Mouse (Mus musculus): ENCODE measurements at regions not wholly inside any gene's neighbourhood (a gene's known extent, or its start where the extent isn't known, plus 50 kb on each side); places are given as distances from the start of the nearest gene placed in this dataset.

DNA sequence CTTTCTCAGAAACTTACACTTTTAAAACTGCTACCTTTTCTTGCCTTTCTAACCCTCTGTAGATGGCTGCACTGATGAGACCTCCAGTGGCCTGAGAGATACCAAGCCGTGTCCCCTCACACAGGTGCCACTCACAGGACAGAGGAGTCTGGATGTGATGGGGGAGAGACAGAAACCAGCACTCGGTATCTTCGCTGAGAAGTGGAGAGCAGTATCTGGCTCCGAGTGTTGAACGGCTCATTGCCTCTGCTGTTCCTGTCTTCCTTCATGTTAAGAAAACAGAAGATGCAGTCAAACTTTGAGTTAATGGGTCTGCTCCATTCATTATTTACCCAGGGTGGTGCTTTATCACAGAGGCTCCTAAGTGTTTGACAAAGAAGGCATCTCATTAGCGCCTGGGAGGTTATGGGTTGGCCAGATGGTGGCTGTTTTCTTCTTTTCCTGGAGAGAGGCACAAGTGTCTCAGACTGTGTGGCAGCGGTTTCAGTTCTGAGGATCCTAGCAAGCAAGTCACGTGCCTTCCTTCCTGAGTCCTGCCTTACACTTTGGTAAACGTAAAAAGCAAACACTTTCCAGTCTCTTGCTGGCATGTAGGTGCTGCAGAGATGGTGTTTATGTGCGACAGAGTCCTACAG lies 248.6 kb downstream of the Sec16b start:
- no peak for TF ChIP-seq POLR2A (IDR thresholded peaks at IDR 0.05; ENCODE audit: borderline replicate concordance, insufficient read depth, low read length)
- no peak for TF ChIP-seq CTCF (IDR thresholded peaks at IDR 0.05; ENCODE audit: borderline replicate concordance, insufficient read depth, low read depth, low read length)
- no peak for DNase-seq
- Histone ChIP-seq H3K27me3 (ENCODE audit: control insufficient read depth, insufficient read depth, low read length) (no peaks in the 10 kb centered on the region), H3K27ac (ENCODE audit: insufficient read depth, low read length) (no peak overlapping the region), H3K4me1 (ENCODE audit: control insufficient read depth, insufficient read depth, low read length) (no peaks in the 10 kb centered on the region), H3K4me3 (replicated peaks; ENCODE audit: insufficient read depth, low read depth, low read length) (no peak overlapping the region)
- WGBS = 74% methylated on average over 10 of the region's 10 CpGs

DNA sequence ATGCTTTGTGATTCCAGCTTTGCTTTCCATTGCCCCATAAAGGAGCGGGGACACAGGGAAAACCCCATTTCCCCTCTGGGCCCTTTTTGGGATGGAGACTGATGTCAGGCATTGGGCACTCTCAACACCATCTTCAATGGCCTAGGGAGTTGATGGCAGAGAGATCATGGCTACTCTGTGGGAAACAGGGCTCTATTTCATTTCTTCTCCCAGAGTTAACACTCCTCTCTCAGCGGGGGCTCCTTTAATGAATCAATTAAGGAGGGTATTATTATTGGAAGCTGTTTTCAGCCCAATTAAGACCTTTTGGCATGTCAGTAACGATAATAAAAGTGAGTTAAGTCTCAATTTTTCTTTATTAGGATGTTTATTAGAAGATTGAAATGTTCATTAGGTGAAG lies 250.4 kb downstream of the Sec16b start:
- no peak for DNase-seq
- 80% methylated on average over 3 of the region's 3 CpGs for WGBS
- TF ChIP-seq POLR2A (IDR thresholded peaks at IDR 0.05; ENCODE audit: borderline replicate concordance, insufficient read depth, low read length) (no peak), CTCF (IDR thresholded peaks at IDR 0.05; ENCODE audit: borderline replicate concordance, insufficient read depth, low read depth, low read length) (no peak)
- H3K27me3 ChIP-seq (ENCODE audit: control insufficient read depth, insufficient read depth, low read length) = no peaks in the 10 kb centered on the region
- no peak overlapping the region for H3K27ac ChIP-seq (ENCODE audit: insufficient read depth, low read length)
- no peak overlapping the region for H3K4me3 ChIP-seq (replicated peaks; ENCODE audit: insufficient read depth, low read depth, low read length)
- H3K4me1 ChIP-seq (ENCODE audit: control insufficient read depth, insufficient read depth, low read length) = no peaks in the 10 kb centered on the region

DNA sequence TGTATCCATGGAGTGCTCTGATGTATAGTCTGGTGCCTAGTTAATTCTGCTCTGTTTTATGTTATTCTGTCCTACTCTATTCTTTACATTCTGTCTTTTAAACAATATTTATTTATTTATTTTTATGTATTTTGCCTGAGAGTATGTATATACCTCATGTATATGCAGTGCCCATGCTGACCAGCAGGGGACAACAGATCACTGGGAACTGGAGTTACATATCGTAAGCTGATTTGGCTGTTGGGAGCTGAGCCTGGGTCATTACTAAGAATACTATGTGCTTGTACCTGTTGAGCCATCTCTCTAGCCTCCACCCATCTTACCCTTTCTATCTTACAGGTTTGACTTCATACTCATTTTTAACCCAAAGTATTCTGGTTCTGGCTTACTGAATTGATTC lies 251.8 kb downstream of the Sec16b start:
- H3K4me3 ChIP-seq (replicated peaks; ENCODE audit: insufficient read depth, low read depth, low read length) = no peak overlapping the region
- H3K4me1 ChIP-seq (ENCODE audit: control insufficient read depth, insufficient read depth, low read length) = no peaks in the 10 kb centered on the region
- H3K27ac ChIP-seq (ENCODE audit: insufficient read depth, low read length) = no peak overlapping the region
- no peaks in the 10 kb centered on the region for H3K27me3 ChIP-seq (ENCODE audit: control insufficient read depth, insufficient read depth, low read length)
- DNase-seq = no peak
- 96% methylated on average over 1 of the region's 1 CpGs for WGBS
- TF ChIP-seq CTCF (IDR thresholded peaks at IDR 0.05; ENCODE audit: borderline replicate concordance, insufficient read depth, low read depth, low read length) = no peak
- TF ChIP-seq POLR2A (IDR thresholded peaks at IDR 0.05; ENCODE audit: borderline replicate concordance, insufficient read depth, low read length) = no peak

DNA sequence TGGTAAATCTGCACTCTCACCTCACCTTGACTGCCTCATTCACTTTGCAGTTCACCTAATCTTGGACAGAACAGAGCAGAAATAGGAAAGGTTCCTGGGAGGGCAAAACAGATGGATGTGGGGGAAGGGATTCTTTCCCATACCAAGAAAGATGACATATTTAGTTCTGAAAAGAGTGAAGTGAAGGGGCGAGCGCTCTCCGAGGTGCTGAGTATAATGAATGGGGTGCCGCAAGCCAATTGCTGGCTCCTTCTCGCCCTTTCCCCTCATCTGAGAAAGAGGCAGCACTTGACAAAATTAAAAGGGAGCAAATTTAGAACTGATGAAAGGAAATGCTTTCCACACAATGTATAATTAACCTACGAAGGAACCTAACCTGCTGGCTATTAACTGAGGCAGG lies 261.7 kb downstream of the Sec16b start:
- TF ChIP-seq POLR2A (IDR thresholded peaks at IDR 0.05; ENCODE audit: borderline replicate concordance, insufficient read depth, low read length) (no peak), CTCF (IDR thresholded peaks at IDR 0.05; ENCODE audit: borderline replicate concordance, insufficient read depth, low read depth, low read length) (no peak)
- 61% methylated on average over 6 of the region's 6 CpGs for WGBS
- DNase-seq = no peak
- no peaks in the 10 kb centered on the region for H3K4me1 ChIP-seq (ENCODE audit: control insufficient read depth, insufficient read depth, low read length)
- no peak overlapping the region for H3K4me3 ChIP-seq (replicated peaks; ENCODE audit: insufficient read depth, low read depth, low read length)
- H3K27ac ChIP-seq (ENCODE audit: insufficient read depth, low read length) = no peak overlapping the region
- no peaks in the 10 kb centered on the region for H3K27me3 ChIP-seq (ENCODE audit: control insufficient read depth, insufficient read depth, low read length)

DNA sequence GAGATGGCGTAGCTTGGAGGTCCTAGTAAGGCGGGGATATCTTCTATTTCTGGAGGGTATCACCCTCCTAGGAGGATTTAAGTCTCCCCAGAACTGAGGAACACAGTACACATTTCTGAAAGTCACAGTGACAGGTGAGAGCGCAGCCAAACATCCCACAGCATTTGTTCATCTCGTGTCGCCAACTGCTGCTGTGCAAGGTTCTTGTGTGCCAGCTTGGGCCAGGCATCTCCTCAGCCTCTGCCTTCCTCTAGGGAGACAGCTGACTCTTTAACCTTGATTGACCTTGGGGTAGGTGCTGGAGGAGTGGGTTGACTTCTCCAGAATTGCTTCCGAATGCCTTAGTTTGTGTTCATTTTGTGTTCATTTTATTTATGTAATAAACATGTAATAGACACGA lies 291.2 kb downstream of the Sec16b start:
- no peak for DNase-seq
- WGBS = 51% methylated on average over 7 of the region's 7 CpGs
- Histone ChIP-seq H3K27me3 (ENCODE audit: control insufficient read depth, insufficient read depth, low read length) (no peaks in the 10 kb centered on the region; the same call in 1 of the 2 replicates), H3K4me3 (replicated peaks; ENCODE audit: insufficient read depth, low read depth, low read length) (no peak overlapping the region), H3K27ac (ENCODE audit: insufficient read depth, low read length) (no peak overlapping the region), H3K4me1 (ENCODE audit: control insufficient read depth, insufficient read depth, low read length) (no peaks in the 10 kb centered on the region)
- no peak for TF ChIP-seq POLR2A (IDR thresholded peaks at IDR 0.05; ENCODE audit: borderline replicate concordance, insufficient read depth, low read length)
- no peak for TF ChIP-seq CTCF (IDR thresholded peaks at IDR 0.05; ENCODE audit: borderline replicate concordance, insufficient read depth, low read depth, low read length)

DNA sequence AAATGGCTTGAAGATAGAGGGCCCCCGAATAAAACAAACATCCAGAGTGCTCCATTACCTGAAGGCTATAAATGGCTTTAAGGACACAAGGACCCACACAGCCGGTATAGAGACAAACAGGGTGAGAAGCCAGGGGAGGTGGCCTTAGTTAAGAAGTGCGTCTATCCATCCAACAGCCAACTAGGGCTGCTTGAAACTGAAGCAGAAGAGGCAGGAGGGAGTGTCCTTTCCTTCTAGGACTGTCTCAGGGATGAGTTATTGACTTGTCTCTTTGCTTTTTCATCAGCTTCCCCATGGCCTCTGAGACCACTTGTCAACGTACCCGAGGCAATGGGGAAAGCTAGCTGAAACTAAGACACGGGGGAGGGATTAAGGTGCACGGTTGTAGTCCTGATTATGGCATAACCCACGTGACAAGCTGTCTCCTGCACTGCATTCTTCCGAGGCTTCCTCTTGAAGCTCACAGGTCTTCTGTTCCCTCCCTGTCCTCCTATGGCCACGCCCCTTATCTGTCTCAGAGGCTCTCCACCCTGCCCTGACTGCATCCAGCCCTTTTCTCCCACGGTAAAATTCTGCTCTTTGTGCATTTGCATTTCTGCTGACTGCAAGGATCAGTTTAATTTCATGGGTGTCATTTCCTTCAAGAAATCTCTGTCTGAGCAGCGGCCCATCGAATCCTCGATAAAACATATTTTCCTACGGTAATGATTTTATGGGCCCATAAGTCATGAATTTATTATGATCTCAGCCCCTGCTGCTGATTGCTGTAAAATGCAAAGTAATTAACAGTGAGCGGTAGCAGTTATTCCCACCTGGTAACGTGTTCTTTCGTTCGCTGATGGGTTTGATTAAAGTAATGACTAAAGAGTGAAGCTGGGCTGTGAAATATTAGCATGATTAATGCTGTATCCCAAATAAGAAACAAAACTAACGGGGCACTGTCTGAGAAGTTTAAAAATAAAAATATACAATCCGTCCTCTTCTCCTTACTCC lies 292.3 kb downstream of the Sec16b start:
- H3K4me1 ChIP-seq (ENCODE audit: control insufficient read depth, insufficient read depth, low read length) = no peaks in the 10 kb centered on the region
- H3K4me3 ChIP-seq (replicated peaks; ENCODE audit: insufficient read depth, low read depth, low read length) = no peak overlapping the region
- WGBS = 60% methylated on average over 21 of the region's 21 CpGs
- no peak for DNase-seq
- H3K27ac ChIP-seq (ENCODE audit: insufficient read depth, low read length) = no peak overlapping the region
- TF ChIP-seq CTCF (IDR thresholded peaks at IDR 0.05; ENCODE audit: borderline replicate concordance, insufficient read depth, low read depth, low read length) = no peak
- no peaks in the 10 kb centered on the region; the same call in 1 of the 2 replicates for H3K27me3 ChIP-seq (ENCODE audit: control insufficient read depth, insufficient read depth, low read length)

DNA sequence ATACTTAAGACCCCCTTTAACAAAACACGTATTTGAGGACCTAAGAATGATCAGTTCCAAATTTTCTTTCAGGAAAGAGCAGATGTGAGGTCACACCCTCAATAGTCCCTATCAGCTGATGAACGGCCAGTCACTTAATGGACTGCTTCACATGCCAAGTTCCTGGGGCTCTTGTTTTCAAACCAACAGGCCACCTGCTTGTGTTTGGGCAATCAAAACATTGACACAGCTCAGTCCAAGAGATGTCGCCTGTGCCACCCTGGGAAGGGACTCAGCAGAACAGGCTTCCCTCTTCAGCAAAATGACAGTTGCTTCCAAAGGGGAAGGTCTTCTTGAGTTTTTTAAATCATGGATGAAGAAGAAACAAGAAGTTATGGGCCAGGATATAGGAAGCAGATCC lies 294.6 kb downstream of the Sec16b start:
- H3K4me1 ChIP-seq (ENCODE audit: control insufficient read depth, insufficient read depth, low read length) = no peaks in the 10 kb centered on the region
- no peak for DNase-seq
- WGBS = 26% methylated on average over 3 of the region's 3 CpGs
- H3K4me3 ChIP-seq (replicated peaks; ENCODE audit: insufficient read depth, low read depth, low read length) = no peak overlapping the region
- no peak overlapping the region for H3K27ac ChIP-seq (ENCODE audit: insufficient read depth, low read length)
- no peak for TF ChIP-seq CTCF (IDR thresholded peaks at IDR 0.05; ENCODE audit: borderline replicate concordance, insufficient read depth, low read depth, low read length)
- no peak for TF ChIP-seq POLR2A (IDR thresholded peaks at IDR 0.05; ENCODE audit: borderline replicate concordance, insufficient read depth, low read length)
- H3K27me3 ChIP-seq (ENCODE audit: control insufficient read depth, insufficient read depth, low read length) = no peaks in the 10 kb centered on the region; the same call in 1 of the 2 replicates

DNA sequence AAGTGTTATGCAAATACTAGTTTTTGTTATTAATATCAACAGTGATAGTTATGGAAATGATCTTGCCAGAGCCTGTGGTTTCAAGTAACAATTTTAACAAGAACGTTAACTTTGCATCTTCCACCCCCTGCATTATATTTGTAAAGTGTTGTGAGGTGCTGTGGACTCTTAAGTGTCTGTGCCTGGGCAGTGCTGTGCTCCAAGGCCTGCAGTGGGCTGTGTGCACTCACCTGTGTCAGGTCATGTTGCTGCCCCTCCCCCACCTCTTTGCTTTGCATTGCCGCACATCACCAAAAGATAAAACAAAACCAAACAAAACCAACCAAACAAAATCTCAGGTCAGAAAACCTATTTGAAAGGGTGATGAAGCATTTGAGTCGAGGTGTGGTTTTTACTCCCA lies 297.7 kb downstream of the Sec16b start:
- TF ChIP-seq CTCF (IDR thresholded peaks at IDR 0.05; ENCODE audit: borderline replicate concordance, insufficient read depth, low read depth, low read length) (no peak), POLR2A (IDR thresholded peaks at IDR 0.05; ENCODE audit: borderline replicate concordance, insufficient read depth, low read length) (no peak)
- no peak overlapping the region for H3K27ac ChIP-seq (ENCODE audit: insufficient read depth, low read length)
- no peaks in the 10 kb centered on the region; the same call in 1 of the 2 replicates for H3K27me3 ChIP-seq (ENCODE audit: control insufficient read depth, insufficient read depth, low read length)
- no peak for DNase-seq
- 92% methylated on average over 3 of the region's 3 CpGs for WGBS
- no peaks in the 10 kb centered on the region for H3K4me1 ChIP-seq (ENCODE audit: control insufficient read depth, insufficient read depth, low read length)
- no peak overlapping the region for H3K4me3 ChIP-seq (replicated peaks; ENCODE audit: insufficient read depth, low read depth, low read length)
